Mouse (Mus musculus): ENCODE data around the gene Olfr560.

Olfr560 gene

GRCm38 (mm10) chr7:102759266-102759665 is at the start of gene Olfr560, which contains the start of gene Olfr78:
Olfr560 (minus strand) TSS chr7:102759366.
Olfr78 (minus strand) TSS chr7:102759471.
- no peak for DNase-seq

GRCm38 (mm10) chr7:102803180-102803579 is 44.0 kb upstream of the Olfr560 start, which contains the start of gene Olfr564:
Olfr564 (plus strand) TSS chr7:102803480.
- DNase-seq, result no peak

DNA sequence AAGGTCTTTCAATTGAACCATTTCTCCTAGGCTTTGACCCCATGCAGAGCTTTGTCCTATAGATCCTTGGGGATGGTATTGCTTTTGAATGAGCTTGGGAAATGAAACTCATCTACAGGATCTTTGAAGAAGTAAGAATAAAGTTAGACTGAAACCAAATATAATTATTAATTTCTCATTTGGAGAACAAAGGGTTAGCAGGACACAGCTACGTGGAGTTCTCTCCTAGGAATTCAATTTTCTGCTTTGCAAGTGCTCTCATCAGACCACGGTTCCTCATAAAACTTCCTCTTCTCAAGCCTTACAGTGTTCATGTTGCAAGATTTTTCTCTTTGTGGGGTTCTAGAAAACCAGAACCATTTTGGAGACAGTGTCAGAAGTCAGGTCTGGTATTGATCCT is 11.8 kb upstream of the Olfr560 start, which contains the start of gene Olfr561:
TSS of gene Olfr561 (plus strand) at position 301 of the 400 bp plus-strand sequence.
- no peak for DNase-seq

DNA sequence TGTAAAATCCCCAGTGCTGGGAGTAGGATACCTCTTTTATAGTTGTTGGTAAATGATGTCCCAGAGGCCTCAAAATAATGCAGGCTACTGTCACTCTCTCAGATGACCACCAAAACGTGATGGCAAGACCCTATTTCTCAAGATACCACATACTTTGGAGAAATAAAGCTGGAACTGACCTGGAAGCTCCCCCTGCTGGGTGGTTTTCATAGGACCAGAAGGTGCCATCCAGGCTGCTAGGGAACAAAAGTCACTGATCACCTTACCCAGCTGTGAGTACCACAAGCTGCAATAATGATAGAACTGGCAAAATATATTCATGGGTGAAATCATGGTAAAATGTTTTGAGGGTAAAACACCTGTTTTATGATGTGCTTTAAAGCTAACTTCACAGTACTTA is 7.1 kb downstream of the Olfr560 start:
- peak; percentile 4 for DNase-seq

GRCm38 (mm10) chr7:102737705-102738104 is 21.5 kb downstream of the Olfr560 start:
- DNase-seq, result no peak

GRCm38 (mm10) chr7:102733793-102734192 is 25.4 kb downstream of the Olfr560 start:
- DNase-seq, result no peak

DNA sequence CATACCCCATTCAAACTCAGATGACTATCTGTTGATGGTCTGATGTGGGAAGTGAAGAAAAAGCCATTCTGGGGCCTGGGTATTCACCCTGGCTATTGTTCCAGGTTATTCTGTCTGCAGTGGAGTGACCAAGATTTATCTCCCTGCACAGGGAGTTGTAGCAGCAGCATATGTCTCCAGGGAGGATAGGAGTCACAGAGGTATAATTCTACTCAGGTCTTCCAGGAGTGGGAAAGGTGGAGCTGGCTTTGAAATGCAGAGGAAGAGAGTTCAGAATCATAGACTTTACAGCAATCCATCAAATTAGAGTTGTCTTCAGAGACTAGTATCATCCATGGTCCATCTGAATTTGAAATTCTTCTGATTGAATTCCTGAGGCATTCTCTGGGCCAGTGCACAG is 31.8 kb downstream of the Olfr560 start, which contains the start of gene Olfr559:
TSS of gene Olfr559 (minus strand) at position 101 of the 400 bp plus-strand sequence.
- DNase-seq, result no peak

DNA sequence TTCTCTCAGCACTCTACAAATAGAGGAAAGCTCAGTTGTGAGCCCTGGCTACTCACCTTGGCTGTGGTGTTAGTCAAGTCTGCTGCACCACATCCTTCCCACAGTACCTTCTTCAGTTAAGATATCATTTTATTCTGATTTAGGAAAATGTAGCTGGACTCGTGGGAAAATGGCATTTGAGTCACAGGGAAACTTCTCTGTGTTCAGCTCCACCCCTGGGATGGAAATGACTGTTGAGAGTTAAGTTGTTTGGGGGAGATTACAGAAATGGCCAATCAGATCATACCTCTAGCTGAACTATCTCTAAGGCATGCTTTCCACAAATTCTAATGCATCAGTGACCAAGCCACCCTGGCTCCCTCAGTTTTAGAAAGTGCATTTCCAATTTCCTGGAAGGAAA is 40.2 kb downstream of the Olfr560 start, which contains the start of gene Olfr33:
TSS of gene Olfr33 (minus strand) at position 101 of the 400 bp plus-strand sequence.
- no peak for DNase-seq

GRCm38 (mm10) chr7:102701915-102702314 is 57.3 kb downstream of the Olfr560 start, which contains the start of gene Olfr558:
Olfr558 (plus strand) TSS chr7:102702215.
- DNase-seq, result no peak
